Mouse (Mus musculus) CH12.LX (cell line): Measurements from ENCODE around the gene 5330417H12Rik.

Experiments used
- CTCF ChIP-seq, 2 experiments: IDR thresholded peaks in 1 of 2; conservative IDR thresholded peaks in 1 of 2; 2 replicates each; pipeline ENCODE4 v1.5.1; 2011 to 2012; ENCODE audit warnings: low read depth in 2 of 2, low read length in 2 of 2, improper control_type of control experiment in 1 of 2, inconsistent platforms in 1 of 2, mild to moderate bottlenecking in 1 of 2, moderate library complexity in 1 of 2
- EP300 ChIP-seq: IDR thresholded peaks from 2 replicates; pipeline ENCODE4 v1.6.1; 2011; ENCODE audit warnings: low read length, improper control_type of control experiment
- MAX ChIP-seq: IDR thresholded peaks from 2 replicates; pipeline ENCODE4 v1.6.1; 2011; ENCODE audit warnings: low read length, improper control_type of control experiment
- MAZ ChIP-seq: IDR thresholded peaks from 2 replicates; pipeline ENCODE4 v1.6.1; 2012; ENCODE audit warnings: low read depth, mild to moderate bottlenecking, inconsistent platforms, low read length, improper control_type of control experiment, moderate library complexity
- NRF1 ChIP-seq: IDR thresholded peaks from 2 replicates; pipeline ENCODE4 v1.6.1; 2014; ENCODE audit warnings: low read depth, mild to moderate bottlenecking, inconsistent platforms, low read length, improper control_type of control experiment, moderate library complexity
- POLR2A ChIP-seq: IDR thresholded peaks from 2 replicates; pipeline ENCODE4 v1.6.1; 2011; ENCODE audit warnings: low read depth, mild to moderate bottlenecking, improper control_type of control experiment, low read length
- RAD21 ChIP-seq: IDR thresholded peaks from 2 replicates; pipeline ENCODE4 v1.6.1; 2011; ENCODE audit warnings: low read depth, mild to moderate bottlenecking, low read length, improper control_type of control experiment, moderate library complexity

DNA sequence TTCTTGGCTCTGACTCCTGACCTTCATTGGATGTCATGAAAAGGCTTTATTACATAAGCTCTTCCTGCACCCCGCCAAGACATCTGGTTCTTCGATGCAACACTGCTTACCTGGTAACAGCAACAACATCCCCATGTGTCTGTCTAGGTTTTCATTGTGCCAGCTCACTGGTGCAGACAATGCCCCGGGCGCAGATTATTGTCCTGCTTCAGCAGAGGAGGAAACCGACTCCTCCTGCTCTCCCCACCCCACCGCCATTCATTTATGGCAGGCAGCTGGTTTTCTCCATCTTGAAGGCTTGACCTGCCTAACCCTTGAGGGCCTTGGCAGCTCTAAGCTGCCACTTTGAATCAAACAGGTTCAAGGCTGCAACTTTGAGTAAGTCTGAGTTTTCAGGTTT lies 22.0 kb downstream of the 5330417H12Rik start:
- TF ChIP-seq EP300 (no peak), MAZ (no peak), RAD21 (no peak), CTCF (conservative IDR thresholded peaks at IDR 0.05 in 1 of 2, IDR thresholded peaks at IDR 0.05 in 1 of 2; ENCODE audit: low read depth in 2 of 2, low read length in 2 of 2) (no peak), NRF1 (no peak), MAX (no peak), POLR2A (no peak)
